Mouse (Mus musculus) limb, embryonic 15.5 days (tissue): ENCODE data around the gene Hoxd1. TPM values are rescaled to one million over a fixed set of nuclear protein-coding genes. Genes with fewer than 3 reads are reported as not detected.

ENCODE experiments used
- ATAC-seq: fragments of 200-750 bp; cut with Nextera tagmentation; 2 replicates; pipeline ENCODE4 v1.8.0; 2017; ENCODE audit warnings: low read depth, moderate TSS enrichment; ENCODE audit not compliant: insufficient number of reproducible peaks, low FRiP score, low TSS enrichment
- H3K27ac ChIP-seq: fragments of 300-500 bp; sonication (generic); 2 replicates; pipeline ENCODE4 v1.5.1; 2015; ENCODE audit warnings: moderate library complexity, mild to moderate bottlenecking, inconsistent platforms
- H3K27me3 ChIP-seq: fragments of 300-500 bp; sonication (generic); 2 replicates; pipeline ENCODE4 v1.6.1; 2015; ENCODE audit warnings: inconsistent platforms
- H3K36me3 ChIP-seq: fragments of 300-500 bp; sonication (generic); 2 replicates; pipeline ENCODE4 v1.6.1; 2015; ENCODE audit warnings: inconsistent platforms
- H3K4me1 ChIP-seq: fragments of 300-500 bp; sonication (generic); 2 replicates; pipeline ENCODE4 v1.6.1; 2015; ENCODE audit warnings: inconsistent platforms
- H3K4me2 ChIP-seq: fragments of 300-500 bp; sonication (generic); 2 replicates; pipeline ENCODE4 v1.6.1; 2015; ENCODE audit warnings: mild to moderate bottlenecking, inconsistent platforms
- H3K4me3 ChIP-seq: fragments of 300-500 bp; sonication (generic); 2 replicates; pipeline ENCODE4 v1.5.1; 2015; ENCODE audit warnings: mild to moderate bottlenecking, inconsistent platforms
- H3K9ac ChIP-seq: fragments of 300-500 bp; sonication (generic); 2 replicates; pipeline ENCODE4 v1.6.1; 2015; ENCODE audit warnings: inconsistent platforms
- H3K9me3 ChIP-seq: fragments of 300-500 bp; sonication (generic); 2 replicates; pipeline ENCODE4 v1.6.1; 2016; ENCODE audit warnings: inconsistent platforms
- WGBS: fragments of 180-500 bp; shearing (Covaris S2); methylation state at CpG from one replicate; pipeline ENCODE4 v1.1.7; 2015; 5-methylcytosine and 5-hydroxymethylcytosine counted together
- polyA plus RNA-seq: library from polyadenylated mRNA; unstranded; fragments of >200 nt; fragmentation: Nextera tagmentation; extraction: Ambion mirVana; gene quantifications from 2 replicates; pipeline ENCODE4 v1.2.1, GENCODE M21; 2015

Hoxd1 gene
- polyA plus RNA-seq, 1 experiment from 2014 or later, result 0.26 TPM

DNA sequence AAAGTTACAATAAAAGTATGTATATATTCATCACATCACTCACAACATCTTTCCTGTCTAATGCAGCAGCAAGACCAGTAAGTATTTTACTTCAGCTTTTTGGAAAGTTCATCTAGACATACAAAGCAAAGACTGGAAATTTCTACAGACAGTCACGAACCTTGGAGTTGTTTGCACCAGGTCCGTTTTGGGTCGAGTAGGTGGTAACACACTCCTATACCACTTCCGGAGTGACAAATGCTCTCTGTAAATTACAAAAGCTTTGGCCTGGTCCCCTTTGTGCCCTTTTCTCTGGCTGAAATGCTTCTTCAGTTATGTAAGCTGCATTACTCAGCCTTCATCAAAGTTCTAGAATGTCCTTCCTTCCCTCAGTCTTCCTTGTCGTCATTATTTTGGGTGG, 9.1 kb upstream of the Hoxd1 start:
- H3K27me3 ChIP-seq, result peaks cover 89% of the 10 kb centered on the region
- no peaks in the 10 kb centered on the region for H3K9me3 ChIP-seq
- no peak overlapping the region for H3K27ac ChIP-seq
- no peaks in the 10 kb centered on the region for H3K36me3 ChIP-seq
- H3K4me2 ChIP-seq, result no peak overlapping the region
- no peak overlapping the region for H3K9ac ChIP-seq
- peaks cover 22% of the 10 kb centered on the region for H3K4me1 ChIP-seq
- no peak for ATAC-seq
- H3K4me3 ChIP-seq, result no peak overlapping the region
- 41% methylated on average over 5 of the region's 5 CpGs for WGBS

DNA sequence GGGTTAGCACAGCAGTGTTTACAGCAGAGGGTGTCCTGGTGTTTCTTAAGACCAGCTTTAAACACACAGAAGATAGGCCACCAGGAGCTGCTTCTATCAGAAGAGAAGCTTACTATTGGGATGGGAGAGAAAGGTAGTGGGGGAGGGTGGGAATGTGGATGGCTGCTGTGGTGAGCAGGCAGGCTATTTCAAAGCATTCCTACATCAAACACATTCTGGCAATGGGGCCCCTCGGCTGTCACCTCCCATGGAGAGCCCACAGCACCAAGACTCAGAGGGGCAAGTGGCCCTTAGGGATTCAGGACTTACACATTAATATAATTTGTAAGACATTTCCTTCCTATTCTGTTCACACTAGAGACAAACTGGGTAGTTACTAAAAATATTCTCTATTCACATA, 2.6 kb upstream of the Hoxd1 start:
- H3K36me3 ChIP-seq, result no peaks in the 10 kb centered on the region
- ATAC-seq, result no peak
- no peak overlapping the region for H3K27ac ChIP-seq
- H3K9me3 ChIP-seq, result no peaks in the 10 kb centered on the region
- WGBS, result 9% methylated on average over 1 of the region's 1 CpGs
- no peak overlapping the region for H3K9ac ChIP-seq
- peaks cover 21% of the 10 kb centered on the region for H3K4me1 ChIP-seq
- H3K4me3 ChIP-seq, result no peak overlapping the region
- no peak overlapping the region for H3K4me2 ChIP-seq
- peaks cover 82% of the 10 kb centered on the region for H3K27me3 ChIP-seq

DNA sequence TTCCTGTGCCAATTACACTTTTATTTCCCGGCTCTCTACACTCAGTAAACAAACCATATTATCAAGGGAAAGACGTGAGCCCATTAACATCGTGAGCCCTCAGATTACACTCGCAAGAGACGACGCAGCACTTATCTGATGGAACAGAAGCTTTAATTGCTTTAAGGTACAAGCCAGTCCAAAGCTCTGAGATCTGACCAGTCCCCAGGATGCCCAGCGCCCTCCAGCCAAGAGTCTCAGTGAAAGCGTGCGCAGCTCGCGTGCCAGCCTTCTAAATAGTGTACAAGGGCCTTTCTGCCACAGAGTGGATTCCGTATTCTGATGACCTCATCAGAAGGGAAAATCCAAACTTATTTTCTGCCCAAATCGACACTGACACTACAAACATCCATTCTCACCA, 839 bp upstream of the Hoxd1 start:
- 4% methylated on average over 13 of the region's 13 CpGs for WGBS
- Histone ChIP-seq H3K36me3 (no peaks in the 10 kb centered on the region), H3K9me3 (no peaks in the 10 kb centered on the region), H3K4me1 (peaks cover 21% of the 10 kb centered on the region), H3K27me3 (peaks cover 85% of the 10 kb centered on the region), H3K4me3 (peak overlapping the region; percentile 47; the same call in 1 of the 2 replicates), H3K4me2 (peak overlapping the region; percentile 94; the same call in 1 of the 2 replicates), H3K9ac (no peak overlapping the region), H3K27ac (no peak overlapping the region)
- no peak for ATAC-seq

GRCm38 (mm10) chr2:74763245-74763735, 510 bp downstream of the Hoxd1 start:
- no peak for ATAC-seq
- WGBS, result 1% methylated on average over 44 of the region's 53 CpGs
- no peaks in the 10 kb centered on the region for H3K9me3 ChIP-seq
- peaks cover 80% of the 10 kb centered on the region for H3K27me3 ChIP-seq
- peaks cover 21% of the 10 kb centered on the region for H3K4me1 ChIP-seq
- H3K9ac ChIP-seq, result no peak overlapping the region
- H3K4me2 ChIP-seq, result peak overlapping the region; percentile 94
- H3K27ac ChIP-seq, result no peak overlapping the region
- H3K36me3 ChIP-seq, result no peaks in the 10 kb centered on the region
- H3K4me3 ChIP-seq, result peak overlapping the region; percentile 47

GRCm38 (mm10) chr2:74763976-74764375, 1.2 kb downstream of the Hoxd1 start:
- WGBS, result 34% methylated on average over 10 of the region's 10 CpGs
- ATAC-seq, result no peak
- Histone ChIP-seq H3K36me3 (no peaks in the 10 kb centered on the region), H3K27me3 (peaks cover 82% of the 10 kb centered on the region), H3K9me3 (no peaks in the 10 kb centered on the region), H3K4me2 (no peak overlapping the region), H3K9ac (no peak overlapping the region), H3K4me3 (0 out of 2 replicates have a peak overlapping the region, but pooled peaks have one; percentile 47), H3K4me1 (peaks cover 21% of the 10 kb centered on the region), H3K27ac (no peak overlapping the region)

GRCm38 (mm10) chr2:74774359-74774758, 11.6 kb downstream of the Hoxd1 start:
- 76% methylated on average over 2 of the region's 2 CpGs for WGBS

GRCm38 (mm10) chr2:74777536-74778275, 14.9 kb downstream of the Hoxd1 start:
- Histone ChIP-seq H3K27me3 (no peaks in the 10 kb centered on the region), H3K4me2 (no peak overlapping the region), H3K27ac (no peak overlapping the region), H3K36me3 (no peaks in the 10 kb centered on the region), H3K4me3 (no peak overlapping the region), H3K4me1 (peaks cover 2% of the 10 kb centered on the region; the same call in 1 of the 2 replicates), H3K9me3 (no peaks in the 10 kb centered on the region), H3K9ac (no peak overlapping the region)
- ATAC-seq, result no peak
- WGBS, result 72% methylated on average over 13 of the region's 13 CpGs

More at GRCm38 (mm10) chr2:74774359-74774758, 11.6 kb downstream of the Hoxd1 start:
- Histone ChIP-seq H3K27me3 (no peaks in the 10 kb centered on the region), H3K9ac (no peak overlapping the region), H3K4me3 (no peak overlapping the region), H3K9me3 (no peaks in the 10 kb centered on the region), H3K4me2 (no peak overlapping the region), H3K4me1 (peaks cover 2% of the 10 kb centered on the region; the same call in 1 of the 2 replicates), H3K27ac (no peak overlapping the region), H3K36me3 (no peaks in the 10 kb centered on the region)
- no peak for ATAC-seq

DNA sequence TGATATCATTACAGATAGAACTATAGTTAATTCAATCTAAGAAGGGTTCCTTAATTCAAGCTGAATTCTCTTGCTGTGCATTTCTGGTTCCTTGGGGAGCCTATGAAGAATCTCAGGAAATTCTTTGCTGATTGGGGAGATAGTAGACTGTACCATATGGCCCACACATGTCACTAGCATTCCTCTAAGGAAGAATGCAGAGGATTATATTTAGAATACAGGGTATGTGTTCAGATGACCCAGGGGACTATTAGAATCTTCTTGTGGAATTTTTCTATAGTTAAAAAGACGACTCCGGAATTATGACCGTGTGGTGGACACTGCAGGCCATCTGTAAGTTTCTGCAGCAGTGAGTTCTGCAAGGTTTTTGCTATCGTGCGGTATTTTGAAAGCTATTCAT, 18.6 kb downstream of the Hoxd1 start:
- no peak overlapping the region for H3K4me2 ChIP-seq
- H3K4me3 ChIP-seq, result no peak overlapping the region
- no peak overlapping the region for H3K9ac ChIP-seq
- H3K4me1 ChIP-seq, result peaks cover 2% of the 10 kb centered on the region; the same call in 1 of the 2 replicates
- no peak overlapping the region for H3K27ac ChIP-seq
- no peaks in the 10 kb centered on the region for H3K9me3 ChIP-seq
- H3K27me3 ChIP-seq, result no peaks in the 10 kb centered on the region
- ATAC-seq, result no peak
- H3K36me3 ChIP-seq, result no peaks in the 10 kb centered on the region
- 56% methylated on average over 5 of the region's 5 CpGs for WGBS

DNA sequence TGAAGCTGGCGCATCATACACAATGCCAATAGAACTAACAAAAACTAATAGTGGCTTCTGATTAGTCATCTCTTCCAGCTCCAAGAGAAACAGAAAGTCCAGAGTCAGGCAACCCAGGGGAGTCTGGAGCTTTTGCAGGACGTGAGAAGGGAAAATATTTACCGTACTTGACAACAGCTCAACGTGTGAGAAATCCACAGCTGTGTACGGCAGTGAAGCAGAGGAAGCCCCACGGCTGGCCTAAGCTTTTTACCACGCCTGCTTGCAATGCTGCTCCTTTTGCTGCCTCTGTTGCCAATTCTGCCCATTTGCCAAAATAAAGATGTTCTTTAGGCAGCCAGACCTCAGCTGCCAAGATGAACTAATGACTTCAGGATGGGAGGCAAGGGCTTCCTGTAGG, 32.8 kb downstream of the Hoxd1 start:
- H3K9me3 ChIP-seq, result no peaks in the 10 kb centered on the region
- no peaks in the 10 kb centered on the region for H3K36me3 ChIP-seq
- no peak for ATAC-seq
- WGBS, result 29% methylated on average over 7 of the region's 7 CpGs
- H3K27me3 ChIP-seq, result no peaks in the 10 kb centered on the region
- no peak overlapping the region for H3K9ac ChIP-seq
- H3K4me3 ChIP-seq, result no peak overlapping the region
- no peak overlapping the region for H3K27ac ChIP-seq
- H3K4me2 ChIP-seq, result no peak overlapping the region
- H3K4me1 ChIP-seq, result peaks cover 5% of the 10 kb centered on the region

DNA sequence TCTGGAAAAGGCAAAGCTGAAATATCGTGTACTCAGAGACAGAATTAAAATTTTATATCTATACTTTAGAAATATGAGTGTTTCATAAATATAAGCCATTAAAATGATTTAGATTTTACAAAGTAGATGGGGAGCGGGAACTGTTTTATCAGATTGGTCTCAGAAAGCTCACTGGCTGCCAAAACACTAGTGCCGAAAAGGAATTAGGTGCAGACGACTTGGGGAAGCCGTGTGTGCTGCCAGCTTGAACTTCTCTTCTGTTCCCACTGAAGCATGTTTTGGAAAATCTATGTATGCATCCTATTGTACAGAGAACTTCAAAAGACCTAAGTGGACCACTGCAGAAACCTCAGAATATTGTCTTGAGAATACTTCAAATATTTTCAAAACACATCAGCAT, 45.7 kb downstream of the Hoxd1 start:
- no peaks in the 10 kb centered on the region; the same call in 1 of the 2 replicates for H3K27me3 ChIP-seq

More for the DNA sequence above, 45.7 kb downstream of the Hoxd1 start:
- WGBS, result 59% methylated on average over 5 of the region's 5 CpGs
- no peaks in the 10 kb centered on the region for H3K9me3 ChIP-seq
- H3K36me3 ChIP-seq, result no peaks in the 10 kb centered on the region
- H3K4me3 ChIP-seq, result no peak overlapping the region
- no peak for ATAC-seq
- H3K27ac ChIP-seq, result no peak overlapping the region
- H3K9ac ChIP-seq, result no peak overlapping the region
- no peaks in the 10 kb centered on the region for H3K4me1 ChIP-seq
- no peak overlapping the region for H3K4me2 ChIP-seq
